Mouse (Mus musculus): ENCODE data around the gene Tcte2.

DNA sequence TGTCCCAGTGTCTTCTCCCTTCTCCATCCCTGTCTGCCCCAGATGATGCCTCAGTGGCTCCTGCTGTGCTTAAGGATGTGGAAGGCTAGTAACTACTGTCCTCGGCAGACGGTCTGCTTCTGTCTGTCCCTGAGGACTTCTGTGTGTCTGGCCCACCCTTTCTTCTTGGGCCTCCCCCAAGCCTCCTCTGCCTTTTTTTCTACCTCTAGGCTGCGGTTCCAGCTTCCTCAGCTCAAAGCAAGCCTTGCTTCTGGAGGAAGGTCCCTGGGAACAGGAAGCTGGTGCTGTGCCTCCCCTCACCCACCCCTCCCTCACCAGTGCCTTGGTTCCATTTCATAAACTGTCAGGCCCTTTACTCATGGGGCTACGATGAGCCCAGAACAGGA is 29.9 kb downstream of the Tcte2 start:
- TF ChIP-seq POLR2A (IDR thresholded peaks at IDR 0.05; ENCODE audit: low read depth, low read length) = no peak
- TF ChIP-seq CTCF (IDR thresholded peaks at IDR 0.05; ENCODE audit: extremely low read depth, insufficient read length, insufficient replicate concordance, low read depth, low read length) = no peak
